Mouse (Mus musculus): ENCODE results near the gene D10Jhu81e.

DNA sequence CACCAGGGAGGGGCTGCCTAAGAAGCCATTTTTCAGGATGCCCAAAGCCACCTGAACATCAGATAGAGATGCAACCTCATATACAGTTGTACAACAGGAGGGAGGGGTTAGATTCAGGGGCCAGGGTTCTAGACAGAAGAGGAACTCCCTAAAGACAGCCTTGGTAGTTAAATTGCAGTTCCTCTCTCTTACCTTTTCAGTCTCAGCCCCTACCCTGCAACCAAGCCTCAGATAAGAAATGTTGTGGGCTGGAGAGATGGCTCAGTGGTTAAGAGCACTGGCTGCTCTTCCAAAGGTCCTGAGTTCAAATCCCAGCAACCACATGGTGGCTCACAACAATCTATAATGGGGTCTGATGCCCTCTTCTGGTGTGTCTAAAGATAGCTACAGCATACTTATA, 1.8 kb downstream of the D10Jhu81e start:
- no peak for TF ChIP-seq CTCF (IDR thresholded peaks at IDR 0.05; ENCODE audit: low read depth, low read length)
- TF ChIP-seq POLR2A (IDR thresholded peaks at IDR 0.05; ENCODE audit: insufficient read depth, low read length), result no peak

All from ES-Bruce4 (cell line).